Mouse (Mus musculus) heart, adult 11 months (tissue): ENCODE measurements at regions not wholly inside any gene's neighbourhood (a gene's known extent, or its start where the extent isn't known, plus 50 kb on each side); places are given as distances from the start of the nearest gene placed in this dataset.
A peak's percentile ranks its signal among the peaks of the same experiment; 100 is the strongest.

Source experiments
- DNase-seq: peaks from one replicate; pipeline ENCODE4 v3.0.0; 2022

DNA sequence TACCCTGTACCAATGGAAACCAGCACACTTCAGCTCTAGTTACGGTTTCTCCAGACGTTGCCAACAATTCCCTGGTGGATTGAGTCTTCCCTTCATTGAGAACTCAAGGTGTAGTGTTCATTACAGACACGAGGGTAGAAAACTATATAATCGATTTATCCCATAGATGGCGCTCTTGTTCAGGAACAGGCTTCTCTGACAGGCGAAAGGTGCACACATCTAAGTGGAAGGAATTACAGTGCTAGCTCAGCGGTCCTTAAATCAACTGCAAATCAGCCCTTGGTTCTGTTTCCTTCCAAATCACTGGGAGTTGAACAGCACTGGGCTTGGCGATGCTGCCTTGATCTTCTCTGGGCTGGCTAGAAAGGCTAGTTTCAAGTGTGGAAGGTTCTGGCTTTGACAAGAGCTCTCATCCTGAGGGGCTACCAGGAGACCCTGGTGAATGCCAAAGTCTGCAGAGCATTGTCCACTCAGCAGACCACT, 161.1 kb downstream of the March11 start:
- peak; percentile 86 for DNase-seq

DNA sequence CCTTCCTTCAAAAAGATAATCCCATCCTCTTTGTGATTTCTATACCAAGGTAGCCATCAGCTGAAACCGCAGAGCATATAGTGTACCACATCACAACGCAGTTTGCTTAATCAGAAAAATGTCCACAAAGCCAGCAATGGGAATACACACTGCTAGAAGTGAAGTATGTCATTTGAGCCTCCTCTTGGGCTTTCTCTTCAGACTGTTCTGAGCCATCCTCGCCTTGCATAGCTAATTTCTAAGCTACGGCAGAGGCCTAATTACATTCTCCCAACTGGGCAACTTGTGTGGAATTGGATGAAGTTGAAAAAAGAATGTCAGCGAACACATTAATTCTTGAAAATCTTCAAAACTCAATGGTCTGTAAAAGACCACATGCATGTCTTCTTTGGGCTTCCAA, 178.5 kb downstream of the March11 start:
- DNase-seq = no peak
